Mouse (Mus musculus) midbrain, postnatal 0 days (tissue): ENCODE data around the gene Klhl29. TPM values are rescaled to one million over a fixed set of nuclear protein-coding genes. Genes with fewer than 3 reads are reported as not detected.

Source experiments
- ATAC-seq: fragments of 200-750 bp; cut with Nextera tagmentation; 2 replicates; pipeline ENCODE4 v1.8.0; 2017; ENCODE audit warnings: moderate number of reproducible peaks, mild to moderate bottlenecking, moderate TSS enrichment, moderate library complexity; ENCODE audit not compliant: low FRiP score
- DNase-seq: peaks from one replicate; pipeline ENCODE4 v3.0.0-alpha.2; 2015; ENCODE audit warnings: low spot score
- H3K27ac ChIP-seq: fragments of 300-500 bp; sonication (generic); 2 replicates; pipeline ENCODE4 v1.5.1; 2014; ENCODE audit warnings: low read depth, mild to moderate bottlenecking, low read length, mixed read lengths
- H3K27me3 ChIP-seq: fragments of 300-500 bp; sonication (generic); 2 replicates; pipeline ENCODE4 v1.6.1; 2014; ENCODE audit warnings: low read length, control low read depth, mixed read lengths; ENCODE audit not compliant: insufficient read depth
- H3K36me3 ChIP-seq: fragments of 300-500 bp; sonication (generic); 2 replicates; pipeline ENCODE4 v1.6.1; 2014; ENCODE audit warnings: low read length, control low read depth, mixed read lengths; ENCODE audit not compliant: insufficient read depth
- H3K4me1 ChIP-seq: fragments of 300-500 bp; sonication (generic); 2 replicates; pipeline ENCODE4 v1.6.1; 2014; ENCODE audit warnings: mild to moderate bottlenecking, control low read depth, antibody characterized with exemption, low read length, mixed read lengths; ENCODE audit not compliant: insufficient read depth
- H3K4me2 ChIP-seq: fragments of 300-500 bp; sonication (generic); 2 replicates; pipeline ENCODE4 v1.6.1; 2014; ENCODE audit warnings: low read depth, mild to moderate bottlenecking, low read length, mixed read lengths; ENCODE audit not compliant: poor library complexity, severe bottlenecking
- H3K4me3 ChIP-seq: fragments of 300-500 bp; sonication (generic); 2 replicates; pipeline ENCODE4 v1.5.1; 2014; ENCODE audit warnings: low read depth, mild to moderate bottlenecking, low read length, moderate library complexity
- H3K9ac ChIP-seq: fragments of 300-500 bp; sonication (generic); replicated peaks from 2 replicates; pipeline ENCODE4 v1.6.1; 2014; ENCODE audit warnings: mild to moderate bottlenecking, low read length, moderate library complexity, mixed read lengths; ENCODE audit not compliant: poor library complexity, severe bottlenecking
- H3K9me3 ChIP-seq: fragments of 300-500 bp; sonication (generic); 2 replicates; pipeline ENCODE4 v1.6.1; 2016; ENCODE audit warnings: low read length, control low read depth
- CTCF ChIP-seq: IDR thresholded peaks from 2 replicates; pipeline ENCODE4 v1.5.1; 2016; ENCODE audit warnings: antibody characterized with exemption, mild to moderate bottlenecking
- WGBS: fragments of 180-500 bp; shearing (Covaris S2); extraction: QIAGEN DNeasy Blood & Tissue Kit; methylation state at CpG from one replicate; pipeline ENCODE4 v1.1.7; 2014; 5-methylcytosine and 5-hydroxymethylcytosine counted together
- polyA plus RNA-seq: library from polyadenylated mRNA; unstranded; fragments of >200 nt; fragmentation: Nextera tagmentation; extraction: Ambion mirVana; gene quantifications from 2 replicates; pipeline ENCODE4 v1.2.1, GENCODE M21; 2015
- total RNA-seq: library from RNA; depleted of rRNA; stranded (reverse); fragments of >200 nt; gene quantifications from 2 replicates; pipeline ENCODE4 v1.2.3, GENCODE M21; 2014

Klhl29 gene
- total and polyA plus RNA-seq, 2 experiments from 2014 or later: 2.7 to 11.9 TPM

DNA sequence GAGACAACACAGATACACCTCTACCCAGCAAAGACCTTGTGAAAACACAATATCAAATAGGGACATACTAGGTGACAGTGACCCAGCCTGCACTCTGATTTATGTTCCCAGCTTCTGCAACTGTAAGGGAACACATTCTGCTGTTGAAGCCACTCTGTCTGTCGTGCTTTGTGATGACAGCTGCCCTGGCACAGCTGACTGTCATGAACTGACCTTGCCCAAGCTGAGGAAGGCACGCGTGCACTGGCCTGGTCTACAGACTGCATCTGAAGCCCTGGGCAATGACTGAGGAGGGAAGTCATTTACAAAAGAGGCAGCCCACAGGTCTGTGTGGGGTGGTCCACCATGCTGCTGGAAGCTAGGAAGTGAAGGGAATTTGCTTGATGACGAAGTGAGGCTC is 246.3 kb downstream of the Klhl29 start:
- Histone ChIP-seq H3K4me3 (no peak overlapping the region), H3K27ac (no peak overlapping the region), H3K9me3 (no peaks in the 10 kb centered on the region), H3K36me3 (peaks cover 3% of the 10 kb centered on the region; the same call in 1 of the 2 replicates), H3K4me2 (no peak overlapping the region), H3K9ac (no peak overlapping the region), H3K27me3 (no peaks in the 10 kb centered on the region), H3K4me1 (no peaks in the 10 kb centered on the region)
- no peak for TF ChIP-seq CTCF
- no peak for ATAC-seq
- DNase-seq: no peak
- WGBS: 87% methylated on average over 4 of the region's 4 CpGs

DNA sequence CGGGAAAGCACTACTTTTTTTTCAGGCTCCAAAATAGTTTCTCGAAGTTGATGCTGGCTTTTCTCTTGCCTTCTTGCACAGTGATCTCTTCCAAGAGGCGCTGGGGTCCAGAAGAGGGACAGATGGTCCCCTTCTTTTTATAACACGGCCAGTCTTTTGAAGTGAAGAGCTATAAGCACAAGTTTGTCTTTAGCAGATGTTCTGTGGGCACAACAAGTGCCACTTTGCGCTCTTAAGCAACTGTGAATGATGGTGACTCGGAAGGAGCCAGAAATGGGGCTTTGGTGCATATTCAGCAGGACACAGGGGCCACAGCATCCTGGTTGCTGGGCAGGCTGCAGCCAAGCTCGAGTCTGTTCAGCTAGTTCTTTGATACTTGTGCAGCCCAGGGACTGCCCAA is 249.6 kb downstream of the Klhl29 start:
- DNase-seq (no peak), ATAC-seq (no peak)
- Histone ChIP-seq H3K4me2 (no peak overlapping the region), H3K9me3 (no peaks in the 10 kb centered on the region), H3K27ac (no peak overlapping the region), H3K27me3 (no peaks in the 10 kb centered on the region), H3K4me1 (no peaks in the 10 kb centered on the region; the same call in 1 of the 2 replicates), H3K4me3 (no peak overlapping the region), H3K9ac (no peak overlapping the region), H3K36me3 (peaks cover 3% of the 10 kb centered on the region; the same call in 1 of the 2 replicates)
- whole genome bisulfite sequencing: 82% methylated on average over 7 of the region's 7 CpGs
- TF ChIP-seq CTCF: no peak

DNA sequence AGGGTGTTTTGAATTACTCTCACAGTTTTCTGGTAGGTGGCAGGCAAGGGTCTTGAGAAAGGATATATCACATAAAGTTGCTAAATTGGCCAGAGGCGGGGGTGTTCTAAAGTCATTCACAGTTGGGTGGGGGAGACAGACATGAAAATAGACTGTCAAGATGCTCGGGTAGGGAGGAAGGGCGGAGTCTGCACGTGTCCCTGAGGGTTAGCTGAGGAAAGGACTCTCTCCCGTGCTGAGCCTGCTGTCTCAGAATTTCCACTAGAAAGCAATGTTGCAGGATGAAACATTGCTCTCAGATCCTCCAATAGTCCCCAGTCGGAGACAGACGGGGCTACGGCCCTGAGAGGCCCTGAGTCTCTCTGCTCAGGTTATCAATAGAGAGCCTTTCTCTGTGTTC is 252.5 kb downstream of the Klhl29 start:
- H3K4me2 ChIP-seq: no peak overlapping the region
- no peak overlapping the region for H3K27ac ChIP-seq
- ATAC-seq: no peak

GRCm38 (mm10) chr12:5120249-5120648 is 255.2 kb downstream of the Klhl29 start:
- WGBS: 58% methylated on average over 6 of the region's 6 CpGs
- H3K9me3 ChIP-seq: no peaks in the 10 kb centered on the region
- peak overlapping the region; percentile 47; the same call in 1 of the 2 replicates for H3K4me2 ChIP-seq
- TF ChIP-seq CTCF: no peak
- H3K36me3 ChIP-seq: no peaks in the 10 kb centered on the region
- no peak for DNase-seq
- peak; percentile 15; the same call in 1 of the 2 replicates for ATAC-seq
- 0 out of 2 replicates have a peak overlapping the region, but pooled peaks have one; percentile 32 for H3K27ac ChIP-seq
- H3K9ac ChIP-seq: no peak overlapping the region
- H3K4me3 ChIP-seq: peak overlapping the region; percentile 26; the same call in 1 of the 2 replicates
- no peaks in the 10 kb centered on the region for H3K27me3 ChIP-seq
- H3K4me1 ChIP-seq: peaks cover 8% of the 10 kb centered on the region; the same call in 1 of the 2 replicates

More for the DNA sequence above, 252.5 kb downstream of the Klhl29 start:
- no peaks in the 10 kb centered on the region for H3K27me3 ChIP-seq
- H3K4me3 ChIP-seq: no peak overlapping the region
- no peak for DNase-seq
- H3K9me3 ChIP-seq: no peaks in the 10 kb centered on the region
- H3K9ac ChIP-seq: no peak overlapping the region
- WGBS: 63% methylated on average over 8 of the region's 8 CpGs
- peaks cover 8% of the 10 kb centered on the region; the same call in 1 of the 2 replicates for H3K4me1 ChIP-seq
- H3K36me3 ChIP-seq: no peaks in the 10 kb centered on the region; the same call in 1 of the 2 replicates
- 0 out of 2 replicates have a peak, but pooled peaks have one; percentile 5 for TF ChIP-seq CTCF

GRCm38 (mm10) chr12:5119726-5120125 is 255.8 kb downstream of the Klhl29 start:
- no peak for TF ChIP-seq CTCF
- no peaks in the 10 kb centered on the region for H3K27me3 ChIP-seq
- peak overlapping the region; percentile 47 for H3K4me2 ChIP-seq
- peak; percentile 90 for ATAC-seq
- peaks cover 8% of the 10 kb centered on the region; the same call in 1 of the 2 replicates for H3K4me1 ChIP-seq
- DNase-seq: peak; percentile 93
- H3K4me3 ChIP-seq: peak overlapping the region; percentile 26
- WGBS: 16% methylated on average over 15 of the region's 15 CpGs
- H3K9ac ChIP-seq: 0 out of 2 replicates have a peak overlapping the region, but pooled peaks have one; percentile 39
- no peaks in the 10 kb centered on the region for H3K9me3 ChIP-seq
- H3K27ac ChIP-seq: peak overlapping the region; percentile 32; the same call in 1 of the 2 replicates
- no peaks in the 10 kb centered on the region for H3K36me3 ChIP-seq

- H3K9ac ChIP-seq: 0 out of 2 replicates have a peak overlapping the region, but pooled peaks have one; percentile 39
- no peak for DNase-seq
- H3K27ac ChIP-seq: 0 out of 2 replicates have a peak overlapping the region, but pooled peaks have one; percentile 32
- no peak for TF ChIP-seq CTCF
- peak overlapping the region; percentile 26 for H3K4me3 ChIP-seq
- 0 out of 2 replicates have a peak, but pooled peaks have one; percentile 1 for ATAC-seq
- no peaks in the 10 kb centered on the region for H3K27me3 ChIP-seq
- H3K4me2 ChIP-seq: peak overlapping the region; percentile 47
- WGBS: 24% methylated on average over 9 of the region's 9 CpGs
- no peaks in the 10 kb centered on the region for H3K9me3 ChIP-seq
- H3K4me1 ChIP-seq: peaks cover 8% of the 10 kb centered on the region; the same call in 1 of the 2 replicates
- H3K36me3 ChIP-seq: no peaks in the 10 kb centered on the region
Observed at GRCm38 (mm10) chr12:5119286-5119685, 256.2 kb downstream of the Klhl29 start.
